Mouse (Mus musculus) lung, postnatal 4 days (tissue): ENCODE measurements around the gene Rpl4.
"Not testable (repeated sequence)": the region's sequence is repeated elsewhere in the genome, so short reads cannot be mapped to it uniquely, and the experiment has no call there.

ENCODE experiments used
- DNase-seq, 2 experiments: peaks; one replicate each; pipeline ENCODE4 v3.0.0; 2021

Gene Rpl4

DNA sequence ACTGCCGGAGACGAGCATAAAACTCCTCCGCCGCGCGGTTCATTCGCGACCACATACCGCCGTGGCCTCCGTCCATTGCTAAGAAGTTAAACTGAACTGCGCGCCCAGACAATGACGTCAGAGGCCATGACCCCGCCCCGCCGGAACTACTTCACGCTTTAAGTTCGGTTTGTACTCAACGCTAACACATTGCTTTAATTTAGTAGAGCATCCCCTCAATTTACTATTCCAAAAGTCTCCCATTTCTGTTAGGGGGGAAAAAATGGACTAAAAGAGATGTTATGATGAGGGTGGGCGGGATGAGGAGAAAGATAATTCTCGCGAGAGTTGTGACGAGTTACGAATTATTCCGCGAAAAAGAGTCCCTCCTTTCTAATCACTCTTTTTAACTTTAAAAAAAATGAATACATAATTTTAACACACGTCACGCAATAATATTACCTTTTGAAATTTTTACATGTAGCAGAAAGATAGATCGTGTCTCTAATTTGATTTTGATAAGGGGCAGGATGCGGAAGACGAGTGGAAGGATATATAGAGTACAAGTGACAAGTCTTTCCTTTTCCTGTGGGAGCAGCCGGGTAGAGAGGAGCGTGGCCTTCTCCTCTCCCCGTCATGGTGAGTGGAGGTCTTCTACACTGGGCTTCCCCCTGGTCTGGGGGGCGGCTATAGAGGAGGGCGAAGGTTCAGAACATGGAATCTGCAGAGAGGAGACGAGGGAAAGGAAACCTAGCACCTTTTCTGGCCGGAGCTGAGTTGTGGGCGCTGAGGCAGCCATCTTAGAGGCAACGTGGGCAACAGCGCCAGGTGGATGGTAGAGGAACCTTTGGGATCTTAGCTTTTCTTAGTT lies at the start of gene Rpl4, which contains the start of gene Zwilch:
Rpl4 (plus strand) TSS at position 560 of the 850 bp plus-strand sequence.
Zwilch (minus strand) TSS at position 289 of the 850 bp plus-strand sequence.
- DNase-seq, result peak; percentile 82 to 85

DNA sequence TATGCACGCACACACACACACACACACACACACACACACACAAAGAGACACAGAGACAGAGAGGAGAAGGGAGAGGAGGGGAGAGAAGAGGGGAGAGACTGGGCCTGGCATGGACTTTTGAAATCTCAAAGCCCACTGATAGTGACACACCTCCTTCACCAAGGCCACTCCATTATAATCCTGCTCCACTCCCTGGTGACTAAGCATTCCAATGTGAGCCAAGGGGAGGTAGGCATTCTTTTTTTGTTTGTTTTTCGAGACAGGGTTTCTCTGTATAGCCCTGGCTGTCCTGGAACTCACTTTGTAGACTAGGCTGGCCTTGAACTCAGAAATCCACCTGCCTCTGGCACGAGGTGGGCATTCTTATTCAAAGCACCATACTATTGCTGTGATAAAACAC lies 48.3 kb upstream of the Rpl4 start:
- DNase-seq, result not testable (repeated sequence)

GRCm38 (mm10) chr9:64125307-64125706 lies 47.9 kb upstream of the Rpl4 start:
- no peak for DNase-seq

GRCm38 (mm10) chr9:64126121-64126520 lies 47.1 kb upstream of the Rpl4 start:
- DNase-seq, result no peak

DNA sequence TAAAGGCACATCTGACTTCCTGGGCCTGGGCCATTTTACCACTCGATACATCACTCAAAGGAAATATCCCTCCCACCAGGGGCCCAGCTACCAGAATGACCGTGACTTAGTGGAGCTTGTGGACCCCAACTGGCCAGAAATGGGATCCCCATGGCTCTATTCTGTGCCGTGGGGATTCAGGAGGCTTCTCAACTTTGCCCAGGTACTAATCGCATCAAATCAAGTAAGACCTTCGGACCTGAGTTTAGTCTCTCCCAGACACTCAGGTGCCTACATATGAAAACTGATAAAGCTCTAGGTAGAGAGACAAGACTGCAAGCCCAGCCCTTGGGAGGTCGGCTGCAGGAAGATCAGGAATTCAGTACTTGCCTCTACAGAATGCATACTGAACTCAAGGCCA lies 41.6 kb upstream of the Rpl4 start:
- DNase-seq, result no peak

GRCm38 (mm10) chr9:64138896-64139295 lies 34.3 kb upstream of the Rpl4 start:
- DNase-seq, result peak; percentile 53 to 60

DNA sequence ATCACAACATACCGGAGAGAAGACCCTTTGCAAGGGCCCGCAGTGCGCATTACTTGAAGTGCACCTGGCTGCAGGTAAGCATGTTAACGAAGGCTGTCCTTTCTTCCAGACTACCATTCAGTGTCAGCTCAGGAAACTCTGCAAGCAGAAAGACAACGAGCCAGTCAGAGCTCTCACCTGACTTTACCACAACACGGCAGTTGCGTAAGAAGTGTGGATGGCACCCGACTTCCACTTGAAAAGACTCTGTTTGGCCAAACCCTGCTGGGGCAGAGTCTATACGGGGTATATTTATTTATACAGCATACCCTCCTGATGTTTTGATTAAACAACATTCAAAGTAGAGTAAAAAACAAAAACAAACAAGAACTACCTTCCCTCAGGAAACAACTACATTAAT lies 33.3 kb upstream of the Rpl4 start:
- no peak for DNase-seq

- DNase-seq, result no peak
These were observed 16.5 kb upstream of the Rpl4 start for GRCm38 (mm10) chr9:64156641-64157040.

DNA sequence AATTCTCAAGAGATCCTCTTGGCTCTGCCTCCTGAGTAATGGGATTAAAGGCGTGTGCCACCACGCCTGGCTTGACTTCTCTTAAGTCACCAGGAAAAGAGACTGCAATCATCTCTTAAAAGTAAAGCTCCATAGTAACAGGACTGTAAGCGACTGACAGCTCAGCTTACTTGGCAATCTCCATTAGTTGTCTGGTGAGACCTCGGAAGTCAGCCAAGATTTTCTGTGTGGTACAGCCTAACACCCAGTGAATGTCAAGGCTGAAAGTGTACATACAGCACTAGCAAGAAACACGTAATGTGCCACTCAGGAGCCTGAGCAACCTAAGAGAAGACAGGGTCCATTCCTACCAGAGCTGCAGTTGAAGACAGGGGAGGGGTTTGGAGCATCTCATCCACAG lies 12.7 kb upstream of the Rpl4 start:
- DNase-seq, result no peak

- DNase-seq, result not testable (repeated sequence)
These were observed 3.2 kb upstream of the Rpl4 start for GRCm38 (mm10) chr9:64169967-64170366.

GRCm38 (mm10) chr9:64172145-64172815 lies 895 bp upstream of the Rpl4 start:
- no peak for DNase-seq

- no peak for DNase-seq
These were observed 568 bp downstream of the Rpl4 start for GRCm38 (mm10) chr9:64173666-64174220.

DNA sequence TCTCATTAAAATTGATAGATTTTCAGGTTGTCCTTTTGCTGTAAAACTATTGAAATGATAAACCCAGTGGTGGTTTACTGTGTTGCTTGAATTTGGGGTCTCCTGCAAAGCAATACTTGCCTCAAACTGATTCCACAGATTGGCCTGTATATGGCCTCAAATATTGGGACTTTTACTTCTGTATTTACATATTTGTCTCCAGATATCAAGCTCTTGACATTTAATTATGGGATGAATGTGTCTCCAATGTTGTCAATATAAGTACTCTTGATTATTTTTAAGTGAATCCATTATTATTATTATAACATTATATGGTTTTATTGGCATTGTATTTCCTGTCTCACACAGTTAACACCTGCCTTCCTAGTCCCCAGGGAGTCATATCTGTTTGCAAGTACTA lies 1.2 kb downstream of the Rpl4 start:
- no peak for DNase-seq

DNA sequence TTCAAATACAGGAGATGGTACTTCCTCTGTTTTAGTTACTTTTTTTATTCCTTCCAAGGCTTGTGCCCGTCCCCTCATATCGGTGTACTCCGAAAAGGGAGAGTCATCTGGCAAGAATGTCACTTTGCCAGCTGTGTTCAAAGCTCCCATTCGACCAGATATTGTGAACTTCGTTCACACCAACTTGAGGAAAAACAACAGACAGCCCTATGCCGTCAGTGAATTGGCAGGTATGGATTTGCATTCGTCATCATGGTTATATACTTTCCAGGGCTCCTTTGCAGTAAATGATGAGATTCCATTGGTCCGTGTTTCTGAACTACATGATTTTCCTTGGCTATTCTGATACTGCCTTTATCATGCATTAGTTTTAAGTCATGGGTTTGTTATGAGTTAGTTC lies 1.6 kb downstream of the Rpl4 start:
- DNase-seq, result no peak

DNA sequence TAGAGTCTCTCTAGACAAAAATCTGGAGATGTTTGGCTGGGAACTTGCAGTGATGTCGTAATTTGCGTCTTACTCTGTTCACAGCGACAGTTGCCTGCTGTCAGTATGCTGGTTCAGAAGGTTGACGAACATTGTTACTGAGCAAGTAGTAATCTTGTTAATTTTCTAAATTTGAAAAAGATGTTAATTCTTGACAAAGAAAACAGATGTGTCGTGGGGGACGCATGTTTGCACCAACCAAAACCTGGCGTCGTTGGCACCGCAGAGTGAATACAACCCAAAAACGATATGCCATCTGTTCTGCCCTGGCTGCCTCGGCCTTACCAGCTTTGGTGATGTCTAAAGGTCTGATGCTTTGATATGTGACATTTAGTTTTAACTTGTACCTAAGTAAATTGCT lies 2.2 kb downstream of the Rpl4 start:
- no peak for DNase-seq

GRCm38 (mm10) chr9:64178610-64178973 lies 5.4 kb downstream of the Rpl4 start:
- peak in 1 of 2 experiments; percentile 11 for DNase-seq

- DNase-seq, result peak; percentile 93 to 96
These were observed 5.9 kb downstream of the Rpl4 start, which contains the start of gene Snapc5 for GRCm38 (mm10) chr9:64178974-64179646. Snapc5 (plus strand) TSS chr9:64179274.

DNA sequence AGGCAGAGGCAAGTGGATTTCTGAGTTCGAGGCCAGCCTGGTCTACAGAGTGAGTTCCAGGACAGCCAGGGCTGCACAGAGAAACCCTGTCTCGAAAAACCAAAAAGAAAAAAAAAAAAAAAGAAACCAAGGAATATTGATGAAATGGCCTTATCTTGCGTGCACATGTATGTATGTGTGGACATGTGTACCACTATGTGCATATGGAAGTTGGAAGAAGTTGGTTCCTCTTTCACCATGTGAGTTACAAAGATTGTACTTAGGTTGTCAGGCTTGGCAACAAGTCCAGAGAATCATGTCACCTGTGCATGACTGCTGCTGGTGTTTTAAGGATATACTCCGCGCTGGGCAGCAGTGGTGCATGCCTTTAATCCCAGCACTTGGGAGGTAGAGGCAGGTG lies 10.1 kb downstream of the Rpl4 start:
- DNase-seq, result not testable (repeated sequence)

DNA sequence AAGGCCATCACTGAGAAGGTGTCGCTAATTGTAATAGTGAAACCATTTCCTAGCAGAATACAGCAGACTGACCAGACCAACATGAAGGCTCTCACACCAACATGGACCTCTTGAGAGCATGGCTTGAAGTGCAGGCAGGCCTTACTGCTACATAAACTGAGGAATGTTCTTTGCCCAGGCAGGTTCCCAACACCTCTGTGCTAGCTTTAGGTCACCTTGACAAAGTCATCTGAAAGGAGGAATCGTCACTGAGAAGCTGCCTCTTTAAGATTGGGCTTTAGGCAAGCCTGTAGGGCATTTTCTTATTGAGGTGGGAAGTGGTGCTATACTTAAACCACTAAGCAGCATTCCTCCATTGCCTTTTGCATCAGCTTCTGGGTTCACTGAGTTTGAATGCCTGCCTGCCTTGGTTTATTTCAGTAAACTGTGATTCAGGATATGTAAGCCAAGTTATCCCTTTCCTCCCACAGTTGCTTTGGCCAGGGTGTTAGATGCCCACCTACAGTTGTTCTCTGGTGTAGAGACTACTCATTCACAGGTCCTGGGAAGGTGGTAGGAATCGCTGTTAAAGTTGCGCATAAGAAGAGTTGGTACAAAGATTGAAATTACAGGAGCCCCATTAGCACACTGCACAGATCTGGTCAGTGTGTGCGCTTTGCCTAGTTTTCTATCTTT lies 11.1 kb downstream of the Rpl4 start:
- no peak for DNase-seq

GRCm38 (mm10) chr9:64193879-64194278 lies 20.7 kb downstream of the Rpl4 start:
- DNase-seq, result no peak

GRCm38 (mm10) chr9:64195554-64195953 lies 22.4 kb downstream of the Rpl4 start:
- DNase-seq, result no peak

DNA sequence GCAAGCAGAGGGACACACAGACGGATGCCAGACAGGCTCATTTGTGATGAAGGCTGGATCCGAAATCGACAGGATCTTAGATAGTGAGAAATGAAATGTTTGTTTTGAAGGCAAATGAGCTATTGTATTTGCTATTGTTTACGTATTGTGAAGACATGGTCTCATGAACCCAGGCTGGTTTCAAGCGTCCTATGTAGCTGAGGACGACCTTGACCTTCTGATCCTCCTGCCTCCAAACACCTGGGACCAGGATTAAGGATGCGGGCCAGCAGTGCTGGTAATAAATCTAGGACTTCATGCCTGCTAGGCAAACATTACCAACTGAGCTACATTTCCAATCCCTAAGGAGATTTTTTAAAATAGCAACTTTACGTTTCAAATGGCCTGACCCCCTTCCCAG lies 24.3 kb downstream of the Rpl4 start:
- DNase-seq, result no peak
